Mouse (Mus musculus) right cerebral cortex, postnatal 4 days (tissue): Measurements from ENCODE around the gene Tacc3.

Source experiments
- DNase-seq: peaks from one replicate; pipeline ENCODE4 v3.0.0-alpha.2; 2022

Tacc3 gene

DNA sequence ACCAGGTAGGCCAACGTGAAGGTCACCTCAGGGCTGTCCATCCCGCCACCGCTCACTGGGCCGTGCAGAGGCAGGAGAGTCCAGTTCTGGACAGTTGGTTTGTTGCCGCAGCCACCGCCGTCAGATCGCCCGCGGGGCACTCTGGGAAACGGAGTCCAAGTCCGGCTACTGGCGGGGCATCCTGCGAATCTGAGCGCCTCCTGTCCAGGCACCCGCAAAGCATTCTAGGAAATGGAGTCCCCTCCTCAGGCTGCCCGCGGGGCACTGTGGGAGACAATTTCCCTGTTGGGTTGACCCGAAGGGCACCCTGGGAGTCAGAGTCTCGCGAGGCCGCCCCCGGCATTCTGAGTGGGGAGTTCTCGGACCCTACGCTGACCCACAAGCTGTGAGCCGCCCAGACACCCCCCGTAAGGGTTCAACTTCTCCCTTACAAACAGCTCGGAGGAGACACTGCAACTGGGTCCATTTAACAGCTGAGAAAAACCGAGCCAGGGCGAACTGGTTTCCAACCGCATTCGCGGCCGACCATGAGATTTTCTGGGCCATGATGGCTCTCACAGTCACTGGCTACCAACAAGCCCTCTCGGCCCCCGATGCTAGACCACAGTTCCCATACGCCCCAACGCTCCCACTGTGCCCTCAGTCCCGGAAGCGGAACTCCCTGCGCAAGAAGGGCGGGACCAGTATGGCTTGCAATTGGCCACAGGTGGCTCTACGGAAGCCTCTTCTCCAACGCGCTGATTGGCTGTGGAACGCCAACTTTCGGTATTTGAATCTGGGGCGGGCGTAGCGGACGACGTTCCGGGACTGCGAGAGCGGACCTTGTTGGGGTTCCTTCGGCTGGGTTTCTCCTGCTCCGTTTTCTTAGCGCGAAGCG is at the start of gene Tacc3, which contains the start of gene Tmem129:
Gene Tacc3 (plus strand): TSS at position 342 of the 877 bp plus-strand sequence.
Gene Tmem129 (minus strand): TSS at position 630 of the 877 bp plus-strand sequence.
- peak; percentile 91 for DNase-seq

- DNase-seq: no peak
Measured at GRCm38 (mm10) chr5:33609226-33609625, 48.7 kb upstream of the Tacc3 start.

- DNase-seq: no peak
Measured at GRCm38 (mm10) chr5:33611795-33612194, 46.1 kb upstream of the Tacc3 start.

DNA sequence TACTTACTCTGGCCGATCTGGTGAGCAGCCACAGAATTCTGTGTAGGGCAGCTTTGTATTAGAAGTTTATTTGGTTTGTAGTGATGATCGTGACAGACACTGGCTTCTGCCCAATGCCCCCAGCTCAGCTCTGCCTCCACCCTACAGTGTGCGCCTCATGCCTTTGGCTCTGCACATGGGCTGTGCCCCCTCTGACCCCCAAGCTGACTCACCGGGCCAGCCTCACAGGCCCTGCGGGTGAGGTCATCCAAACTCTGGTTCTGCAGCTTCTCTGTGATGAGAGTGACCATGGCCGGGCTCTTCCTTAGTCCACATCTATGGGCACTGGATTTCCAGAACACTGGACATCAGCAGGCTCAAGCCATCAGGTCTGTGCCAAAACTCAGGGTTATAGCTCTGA is 43.5 kb upstream of the Tacc3 start:
- DNase-seq: no peak

GRCm38 (mm10) chr5:33622671-33623070 is 35.3 kb upstream of the Tacc3 start:
- no peak for DNase-seq

GRCm38 (mm10) chr5:33623766-33624165 is 34.2 kb upstream of the Tacc3 start:
- DNase-seq: no peak

DNA sequence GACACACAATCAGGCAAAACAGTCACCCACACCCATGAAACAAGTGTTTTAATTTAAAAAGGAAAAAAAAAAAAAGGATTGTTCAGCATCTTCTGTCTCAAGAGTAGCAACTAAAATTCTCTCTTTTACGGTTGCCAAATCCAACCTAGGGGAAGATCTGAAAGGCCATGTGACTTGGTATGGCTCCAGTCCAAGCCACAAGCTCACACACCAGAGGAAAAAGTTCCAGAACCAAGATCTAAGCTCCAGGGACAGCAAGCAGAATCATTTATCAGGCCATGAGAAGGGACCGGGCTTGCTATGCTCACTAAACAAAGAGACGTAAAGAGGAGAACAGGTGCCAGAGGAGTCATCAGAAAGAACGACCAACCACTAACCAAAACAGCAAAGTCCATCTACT is 30.0 kb upstream of the Tacc3 start:
- DNase-seq: no peak

- peak; percentile 49 for DNase-seq
Measured at GRCm38 (mm10) chr5:33628820-33629300, 29.1 kb upstream of the Tacc3 start.

GRCm38 (mm10) chr5:33629301-33629987 is 28.5 kb upstream of the Tacc3 start, which contains the start of the genes Fam53a and Gm9903:
Gene Fam53a, minus strand, starts transcription at chr5:33629635.
Gene Gm9903, plus strand, starts transcription at chr5:33629925.
- peak; percentile 100 for DNase-seq

- DNase-seq: no peak
Measured at GRCm38 (mm10) chr5:33630061-33630460, 27.9 kb upstream of the Tacc3 start.

DNA sequence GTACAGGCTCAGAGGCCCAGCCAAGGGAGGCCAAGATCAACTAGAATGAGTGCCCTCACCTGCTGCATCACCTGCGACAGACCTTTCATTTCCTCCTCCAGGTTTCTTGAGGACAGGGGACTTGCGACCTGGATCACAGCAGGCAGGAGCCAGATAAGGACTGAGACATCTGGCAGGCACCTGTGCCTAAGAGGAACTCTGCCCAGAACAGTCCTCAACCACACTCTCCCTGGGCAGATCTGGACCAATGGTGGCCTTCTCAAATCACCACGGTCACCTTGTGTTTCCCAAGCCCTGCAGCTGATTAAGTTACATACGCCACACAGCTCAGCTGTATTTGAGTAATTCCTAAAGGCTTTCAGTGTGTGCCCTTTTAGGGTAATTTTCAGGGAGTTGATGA is 27.3 kb upstream of the Tacc3 start:
- DNase-seq: no peak

GRCm38 (mm10) chr5:33632526-33632925 is 25.4 kb upstream of the Tacc3 start:
- DNase-seq: no peak

DNA sequence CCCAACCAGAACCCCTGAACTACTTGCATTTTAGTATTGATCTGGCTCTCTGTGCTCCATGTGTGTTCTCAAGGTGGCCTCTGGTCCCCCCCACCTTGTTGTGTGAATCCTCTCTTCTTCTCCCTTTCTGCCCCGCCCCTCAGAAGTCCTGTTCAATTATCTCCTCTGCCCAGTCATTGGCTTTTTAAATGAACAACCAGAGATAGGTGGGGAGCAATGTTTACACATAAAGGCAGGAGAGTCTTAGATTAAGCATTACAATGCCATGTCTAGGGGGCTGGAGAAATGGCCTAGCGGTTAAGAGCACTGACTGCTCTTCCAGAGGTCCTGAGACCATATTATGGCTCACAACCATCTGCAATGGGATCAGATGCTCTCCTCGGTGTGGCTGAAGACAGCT is 22.6 kb upstream of the Tacc3 start:
- DNase-seq: no peak

GRCm38 (mm10) chr5:33637606-33638350 is 20.1 kb upstream of the Tacc3 start:
- no peak for DNase-seq

- DNase-seq: no peak
Measured at GRCm38 (mm10) chr5:33638826-33639225, 19.1 kb upstream of the Tacc3 start.

- DNase-seq: peak; percentile 17
Measured at GRCm38 (mm10) chr5:33640652-33641051, 17.3 kb upstream of the Tacc3 start.

DNA sequence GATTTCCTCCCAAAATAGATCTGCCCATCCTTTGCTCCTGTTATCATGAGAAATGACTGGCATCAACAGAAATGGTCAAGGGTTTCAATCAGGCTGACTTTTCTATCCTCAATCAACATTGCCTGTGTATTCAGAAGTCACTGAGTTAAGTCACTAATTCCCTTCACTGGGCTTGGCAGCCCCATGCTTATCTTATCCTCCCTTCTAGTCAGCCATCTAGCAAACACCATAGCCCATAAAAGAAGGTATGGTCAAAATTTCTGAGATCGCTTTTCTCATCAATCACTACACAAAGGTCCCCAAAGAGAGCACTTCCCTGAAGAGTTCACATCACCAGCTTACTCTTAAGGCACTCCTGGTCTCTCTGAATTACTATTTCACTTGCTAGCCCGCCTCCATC is 6.9 kb upstream of the Tacc3 start:
- DNase-seq: no peak

DNA sequence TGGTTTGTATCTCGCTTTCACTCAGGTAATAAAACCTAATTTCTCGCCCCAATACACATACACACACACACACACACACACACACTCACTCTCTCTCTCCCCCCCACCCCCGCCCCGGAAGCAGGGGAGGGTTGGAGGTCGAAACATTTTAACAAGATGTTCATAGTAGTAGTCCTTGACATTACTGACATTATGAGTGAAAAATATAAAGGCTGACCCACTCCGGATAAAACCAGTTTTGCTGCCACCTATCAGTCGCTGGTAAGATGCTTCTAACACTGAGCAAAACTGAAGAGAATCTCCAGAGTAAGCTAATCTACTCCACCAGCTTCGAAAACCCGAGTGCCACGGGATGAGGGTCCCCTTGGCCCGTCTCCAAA is 6.4 kb upstream of the Tacc3 start:
- DNase-seq: no peak

DNA sequence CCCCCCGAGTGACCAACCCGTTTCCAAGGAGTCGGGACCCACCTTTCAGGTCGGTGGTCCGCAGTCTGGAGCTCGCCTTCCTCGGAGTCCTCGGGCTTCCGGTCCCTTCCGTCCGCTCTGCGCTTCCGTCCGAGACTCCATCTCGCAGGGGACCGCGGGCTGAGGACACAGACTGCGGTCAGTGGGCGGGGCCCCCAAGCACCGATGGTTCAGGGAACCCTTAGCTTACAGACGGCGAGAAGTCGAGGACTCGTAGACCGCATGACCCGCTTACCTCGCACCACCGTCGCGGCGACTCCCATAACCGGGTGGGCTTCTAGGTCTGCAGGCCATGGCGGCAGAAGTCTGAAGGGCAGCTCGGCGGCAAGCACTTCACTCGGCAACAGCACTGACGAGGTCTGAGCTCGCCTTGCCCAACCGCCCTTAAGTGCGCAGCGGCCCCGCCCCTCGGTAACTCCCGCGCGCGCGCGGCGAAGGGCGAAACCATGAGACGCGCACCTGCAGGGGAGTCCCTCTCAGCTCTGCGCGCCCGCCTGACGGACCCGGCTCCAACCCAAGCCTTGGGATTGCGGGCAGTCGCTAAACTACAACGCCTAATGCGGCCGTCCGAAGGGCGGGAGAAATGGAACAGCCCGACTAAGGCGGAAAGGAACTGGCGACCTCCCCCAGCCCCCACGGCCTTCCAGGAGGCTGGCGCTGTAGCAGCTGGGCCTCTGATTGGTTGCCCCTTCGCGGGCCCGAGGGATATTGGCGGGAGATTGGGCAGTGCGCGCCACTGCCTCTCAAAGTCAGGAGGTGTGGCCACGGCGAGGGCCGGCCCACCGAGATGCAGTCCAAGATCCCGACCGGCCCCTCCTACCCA is 5.8 kb upstream of the Tacc3 start, which contains the start of gene Slbp:
Gene Slbp (minus strand): TSS at position 654 of the 862 bp plus-strand sequence.
- peak; percentile 94 for DNase-seq

GRCm38 (mm10) chr5:33652783-33653173 is 5.2 kb upstream of the Tacc3 start:
- DNase-seq: no peak

DNA sequence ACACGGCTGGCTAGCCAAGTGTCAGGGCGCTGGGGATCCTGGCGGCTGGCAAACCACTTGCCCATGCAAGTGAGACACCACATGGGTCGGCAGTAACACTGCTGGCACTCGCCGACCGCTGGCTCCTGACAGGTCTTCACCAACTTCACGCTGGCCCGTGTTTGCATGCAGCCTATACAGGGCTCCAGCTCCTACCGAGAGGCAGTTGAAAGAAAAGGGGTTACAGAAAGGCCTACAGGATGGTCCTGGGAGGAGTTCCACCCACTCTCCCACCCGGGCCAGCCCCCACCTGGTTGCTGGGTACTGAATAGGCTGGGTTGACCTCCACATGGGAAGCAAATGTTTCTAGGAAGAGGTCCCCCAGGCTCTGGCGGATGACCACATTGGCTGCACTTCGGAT is 3.5 kb upstream of the Tacc3 start:
- DNase-seq: no peak

DNA sequence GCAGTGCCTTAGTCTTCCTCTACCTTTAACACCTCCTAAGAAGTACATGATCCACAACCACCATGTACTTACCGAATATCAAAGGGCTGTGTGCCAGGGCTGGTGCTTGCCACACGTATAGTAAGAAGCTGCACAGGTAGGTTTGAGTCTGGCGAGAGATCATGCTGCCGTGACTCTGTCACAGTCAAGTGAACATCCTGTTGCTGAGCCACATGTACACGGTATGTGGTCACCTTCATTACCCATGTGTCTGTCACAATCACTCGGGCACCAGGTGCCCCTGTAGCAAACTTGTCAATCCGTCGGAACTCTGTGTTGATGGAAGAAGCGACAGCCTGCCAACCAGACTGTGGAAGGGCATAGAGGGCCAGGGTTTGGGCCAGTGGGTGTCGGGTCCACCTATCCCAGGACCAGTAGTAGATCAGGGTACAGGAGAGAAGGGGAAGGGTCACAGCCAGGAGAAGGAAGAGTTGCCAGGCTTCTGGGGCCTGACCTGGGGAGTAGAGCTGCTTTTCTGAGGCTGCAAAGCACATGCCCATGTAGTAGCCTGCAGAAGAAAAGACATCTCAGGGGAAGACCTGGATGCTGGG is 2.6 kb upstream of the Tacc3 start:
- no peak for DNase-seq
